Mouse (Mus musculus) intestine, embryonic 14.5 days (tissue): ENCODE measurements around the gene Hist1h2bk. TPM values are rescaled to one million over a fixed set of nuclear protein-coding genes. Genes with fewer than 3 reads are reported as not detected.
A peak's percentile ranks its signal among the peaks of the same experiment; 100 is the strongest.

Experiments used
- ATAC-seq: fragments of 200-750 bp; cut with Nextera tagmentation; replicated peaks from 2 replicates; pipeline ENCODE4 v1.8.0; 2017; ENCODE audit warnings: low read depth, moderate number of reproducible peaks, moderate TSS enrichment, moderate library complexity; ENCODE audit not compliant: low FRiP score, low TSS enrichment
- DNase-seq: peaks from one replicate; pipeline ENCODE4 v3.0.0-alpha.2; 2018; ENCODE audit warnings: low spot score
- H3K27ac ChIP-seq: fragments of 300-500 bp; sonication (generic); 2 replicates; pipeline ENCODE4 v1.5.1; 2014; ENCODE audit warnings: low read depth, mild to moderate bottlenecking, control low read depth
- H3K27me3 ChIP-seq: fragments of 300-500 bp; sonication (generic); replicated peaks from 2 replicates; pipeline ENCODE4 v1.6.1; 2014; ENCODE audit warnings: low read length, control low read depth; ENCODE audit not compliant: control insufficient read depth, insufficient read depth
- H3K36me3 ChIP-seq: fragments of 300-500 bp; sonication (generic); 2 replicates; pipeline ENCODE4 v1.6.1; 2014; ENCODE audit warnings: low read length, control low read depth; ENCODE audit not compliant: control insufficient read depth, insufficient read depth
- H3K4me1 ChIP-seq: fragments of 300-500 bp; sonication (generic); replicated peaks from 2 replicates; pipeline ENCODE4 v1.6.1; 2014; ENCODE audit warnings: low read length, control low read depth, mixed read lengths; ENCODE audit not compliant: control insufficient read depth, insufficient read depth
- H3K4me2 ChIP-seq: fragments of 300-500 bp; sonication (generic); 2 replicates; pipeline ENCODE4 v1.6.1; 2014; ENCODE audit warnings: low read length
- H3K4me3 ChIP-seq: fragments of 300-500 bp; sonication (generic); 2 replicates; pipeline ENCODE4 v1.5.1; 2014; ENCODE audit warnings: low read depth, low read length, control low read depth, mixed read lengths
- H3K9ac ChIP-seq: fragments of 300-500 bp; sonication (generic); 2 replicates; pipeline ENCODE4 v1.6.1; 2014; ENCODE audit warnings: mild to moderate bottlenecking, low read length
- H3K9me3 ChIP-seq: fragments of 300-500 bp; sonication (generic); 2 replicates; pipeline ENCODE4 v1.6.1; 2016; ENCODE audit warnings: low read length, control low read depth; ENCODE audit not compliant: control insufficient read depth
- WGBS: fragments of 180-500 bp; shearing (Covaris S2); extraction: QIAGEN DNeasy Blood & Tissue Kit; methylation state at CpG from one replicate; pipeline ENCODE4 v1.1.7; 2014; 5-methylcytosine and 5-hydroxymethylcytosine counted together
- polyA plus RNA-seq: library from polyadenylated mRNA; unstranded; fragments of >200 nt; fragmentation: Nextera tagmentation; extraction: Ambion mirVana; gene quantifications from 2 replicates; pipeline ENCODE4 v1.2.1, GENCODE M21; 2014

The Hist1h2bk gene
- polyA plus RNA-seq, 1 experiment from 2014 or later, result 5.2 TPM

- H3K9ac ChIP-seq, result 0 out of 2 replicates have a peak overlapping the region, but pooled peaks have one; percentile 3
These were observed 28.6 kb upstream of the Hist1h2bk start for GRCm38 (mm10) chr13:22007121-22007510.

GRCm38 (mm10) chr13:22007872-22008271 is 27.8 kb upstream of the Hist1h2bk start:
- Histone ChIP-seq H3K9me3 (no peaks in the 10 kb centered on the region), H3K4me3 (peak overlapping the region; percentile 8; the same call in 1 of the 2 replicates), H3K36me3 (no peaks in the 10 kb centered on the region), H3K27ac (no peak overlapping the region), H3K4me1 (peaks cover 7% of the 10 kb centered on the region; the same call in 1 of the 2 replicates), H3K9ac (no peak overlapping the region), H3K4me2 (no peak overlapping the region), H3K27me3 (peaks cover 96% of the 10 kb centered on the region)
- ATAC-seq (no peak), DNase-seq (no peak)
- 50% methylated on average over 7 of the region's 7 CpGs for WGBS

More at GRCm38 (mm10) chr13:22007121-22007510, 28.6 kb upstream of the Hist1h2bk start:
- H3K4me1 ChIP-seq, result peaks cover 7% of the 10 kb centered on the region; the same call in 1 of the 2 replicates
- no peaks in the 10 kb centered on the region for H3K9me3 ChIP-seq
- ATAC-seq (no peak), DNase-seq (no peak)
- H3K27ac ChIP-seq, result no peak overlapping the region
- H3K4me2 ChIP-seq, result peak overlapping the region; percentile 91
- H3K36me3 ChIP-seq, result no peaks in the 10 kb centered on the region
- WGBS, result 3% methylated on average over 18 of the region's 18 CpGs
- peaks cover 96% of the 10 kb centered on the region for H3K27me3 ChIP-seq
- H3K4me3 ChIP-seq, result peak overlapping the region; percentile 55

- ATAC-seq, result no peak
- no peak overlapping the region for H3K9ac ChIP-seq
- peaks cover 7% of the 10 kb centered on the region; the same call in 1 of the 2 replicates for H3K4me1 ChIP-seq
- H3K9me3 ChIP-seq, result no peaks in the 10 kb centered on the region
- no peak overlapping the region for H3K4me3 ChIP-seq
- H3K27ac ChIP-seq, result no peak overlapping the region
- no peak overlapping the region for H3K4me2 ChIP-seq
- DNase-seq, result no peak
- H3K36me3 ChIP-seq, result no peaks in the 10 kb centered on the region
- 76% methylated on average over 3 of the region's 3 CpGs for WGBS
- H3K27me3 ChIP-seq, result peaks cover 94% of the 10 kb centered on the region
These were observed 27.0 kb upstream of the Hist1h2bk start for GRCm38 (mm10) chr13:22008707-22009106.

- no peaks in the 10 kb centered on the region for H3K9me3 ChIP-seq
- no peak for ATAC-seq
- H3K4me2 ChIP-seq, result no peak within 1 kb of the TSS
- H3K9ac ChIP-seq, result no peak within 1 kb of the TSS
- no peak within 1 kb of the TSS for H3K4me3 ChIP-seq
- no peak within 1 kb of the TSS for H3K27ac ChIP-seq
- no peak for DNase-seq
- H3K4me1 ChIP-seq, result peaks cover 14% of the 10 kb centered on the region; the same call in 1 of the 2 replicates
- H3K36me3 ChIP-seq, result no peaks in the 10 kb centered on the region
- 43% methylated on average over 7 of the region's 7 CpGs for WGBS
- H3K27me3 ChIP-seq, result peaks cover 94% of the 10 kb centered on the region
These were observed 26.0 kb upstream of the Hist1h2bk start, which contains the start of gene Prss16 for GRCm38 (mm10) chr13:22009642-22010041. Gene Prss16 (minus strand): TSS chr13:22009742.

GRCm38 (mm10) chr13:22013716-22014115 is 22.0 kb upstream of the Hist1h2bk start:
- WGBS, result 18% methylated on average over 13 of the region's 13 CpGs
- H3K4me3 ChIP-seq, result no peak overlapping the region
- DNase-seq, result peak; percentile 58

GRCm38 (mm10) chr13:22014411-22014845 is 21.2 kb upstream of the Hist1h2bk start:
- 0 out of 2 replicates have a peak, but pooled peaks cover 8% of the 10 kb centered on the region for H3K4me1 ChIP-seq
- DNase-seq (peak; percentile 76), ATAC-seq (no peak)
- no peak overlapping the region for H3K27ac ChIP-seq
- H3K4me2 ChIP-seq, result peak overlapping the region; percentile 35
- no peaks in the 10 kb centered on the region for H3K36me3 ChIP-seq
- H3K9me3 ChIP-seq, result no peaks in the 10 kb centered on the region
- H3K9ac ChIP-seq, result no peak overlapping the region
- peaks cover 66% of the 10 kb centered on the region for H3K27me3 ChIP-seq
- H3K4me3 ChIP-seq, result no peak overlapping the region
- 15% methylated on average over 17 of the region's 17 CpGs for WGBS

More at GRCm38 (mm10) chr13:22013716-22014115, 22.0 kb upstream of the Hist1h2bk start:
- Histone ChIP-seq H3K36me3 (no peaks in the 10 kb centered on the region), H3K9ac (no peak overlapping the region), H3K27ac (no peak overlapping the region), H3K9me3 (no peaks in the 10 kb centered on the region), H3K4me2 (no peak overlapping the region), H3K4me1 (0 out of 2 replicates have a peak, but pooled peaks cover 8% of the 10 kb centered on the region), H3K27me3 (peaks cover 70% of the 10 kb centered on the region)
- no peak for ATAC-seq

GRCm38 (mm10) chr13:22015479-22016450 is 19.9 kb upstream of the Hist1h2bk start:
- Histone ChIP-seq H3K4me2 (0 out of 2 replicates have a peak overlapping the region, but pooled peaks have one; percentile 22), H3K27ac (no peak overlapping the region), H3K4me3 (no peak overlapping the region), H3K9ac (no peak overlapping the region), H3K27me3 (peaks cover 53% of the 10 kb centered on the region), H3K4me1 (0 out of 2 replicates have a peak, but pooled peaks cover 11% of the 10 kb centered on the region), H3K9me3 (no peaks in the 10 kb centered on the region), H3K36me3 (no peaks in the 10 kb centered on the region)
- peak; percentile 76 for ATAC-seq
- WGBS, result 18% methylated on average over 27 of the region's 27 CpGs
- DNase-seq, result peak; percentile 91

- DNase-seq (peak; percentile 72), ATAC-seq (no peak; the same call in none of the 2 replicates)
- Histone ChIP-seq H3K4me1 (0 out of 2 replicates have a peak, but pooled peaks cover 3% of the 10 kb centered on the region), H3K4me3 (peak overlapping the region; percentile 63), H3K9ac (peak overlapping the region; percentile 53), H3K36me3 (no peaks in the 10 kb centered on the region), H3K27ac (no peak overlapping the region), H3K4me2 (peak overlapping the region; percentile 86), H3K9me3 (no peaks in the 10 kb centered on the region), H3K27me3 (peaks cover 15% of the 10 kb centered on the region)
- under 1% methylated on average over 44 of the region's 44 CpGs for WGBS
These were observed 15.5 kb upstream of the Hist1h2bk start for GRCm38 (mm10) chr13:22019934-22020835.
